Mouse (Mus musculus) c-Kit-positive CD71-negative TER-119-negative erythroid progenitor cells, embryonic 14.5 days (primary cell): ENCODE results near the gene Prol1.
A peak's percentile ranks its signal among the peaks of the same experiment; 100 is the strongest.
"Not testable (repeated sequence)": the region's sequence is repeated elsewhere in the genome, so short reads cannot be mapped to it uniquely, and the experiment has no call there.

Experiments used
- DNase-seq: peaks from one replicate; pipeline ENCODE4 v3.0.0-alpha.2; 2013; ENCODE audit warnings: low read depth

Prol1 gene

DNA sequence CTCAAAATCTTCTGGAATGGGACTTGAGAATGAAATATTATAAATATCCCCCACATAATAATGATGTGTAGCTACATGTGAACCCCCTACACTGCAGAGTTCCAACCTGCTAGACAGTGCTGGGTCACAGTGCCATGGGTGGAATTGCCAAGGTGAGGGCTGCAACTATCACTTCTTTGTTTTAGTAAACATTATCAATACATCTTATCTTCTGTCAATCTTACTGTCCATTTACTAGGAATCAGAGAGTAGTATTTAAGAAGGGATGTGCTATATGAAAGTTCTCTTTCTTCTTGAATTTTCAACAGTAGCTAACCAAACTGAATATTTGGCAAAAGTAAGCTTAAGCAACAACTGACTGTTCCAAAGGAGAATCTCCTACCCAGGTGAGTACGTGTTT is at the start of gene Prol1:
TSS of gene Prol1 (plus strand) at position 301 of the 400 bp plus-strand sequence.
- DNase-seq = no peak

DNA sequence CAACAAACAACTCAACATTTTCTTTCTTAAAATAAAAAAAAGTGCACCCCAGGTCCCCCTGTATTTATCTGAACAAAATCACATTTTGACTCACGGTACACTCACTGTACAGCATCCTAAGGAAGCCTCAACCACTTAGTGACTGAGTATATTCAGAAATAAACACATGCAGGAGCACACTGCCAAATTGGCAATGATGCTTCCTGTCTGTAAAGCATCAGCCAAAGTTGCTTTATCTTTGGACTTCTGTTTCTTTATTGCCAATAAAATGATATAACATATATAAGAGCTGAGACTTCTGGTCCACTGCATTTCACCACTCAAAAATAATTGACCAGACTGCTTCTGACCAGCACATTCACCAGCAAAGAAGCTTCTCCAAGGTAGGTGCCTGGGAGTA is 48.5 kb upstream of the Prol1 start, which contains the start of gene Gm7714:
TSS of gene Gm7714 (plus strand) at position 301 of the 400 bp plus-strand sequence.
- no peak for DNase-seq

DNA sequence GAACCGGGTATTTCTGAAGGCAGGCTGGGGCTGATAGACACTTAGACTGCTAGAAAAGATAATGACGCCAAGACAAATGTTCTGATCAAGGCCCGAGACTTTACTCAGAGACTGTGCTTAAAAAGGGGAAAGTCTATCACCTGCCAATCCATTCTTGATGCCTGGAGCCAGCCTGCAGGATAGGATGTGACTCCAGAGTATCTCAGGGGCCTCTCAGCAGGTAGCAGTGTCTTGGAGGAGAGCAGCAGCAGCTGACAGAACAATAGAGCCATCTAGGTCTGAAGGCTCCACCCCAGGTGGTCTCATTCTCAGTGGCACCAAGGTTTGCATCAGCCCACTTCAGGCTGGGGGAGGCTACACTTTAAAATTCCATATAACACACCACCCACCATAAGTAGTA is 5.8 kb upstream of the Prol1 start:
- not testable (repeated sequence) for DNase-seq

DNA sequence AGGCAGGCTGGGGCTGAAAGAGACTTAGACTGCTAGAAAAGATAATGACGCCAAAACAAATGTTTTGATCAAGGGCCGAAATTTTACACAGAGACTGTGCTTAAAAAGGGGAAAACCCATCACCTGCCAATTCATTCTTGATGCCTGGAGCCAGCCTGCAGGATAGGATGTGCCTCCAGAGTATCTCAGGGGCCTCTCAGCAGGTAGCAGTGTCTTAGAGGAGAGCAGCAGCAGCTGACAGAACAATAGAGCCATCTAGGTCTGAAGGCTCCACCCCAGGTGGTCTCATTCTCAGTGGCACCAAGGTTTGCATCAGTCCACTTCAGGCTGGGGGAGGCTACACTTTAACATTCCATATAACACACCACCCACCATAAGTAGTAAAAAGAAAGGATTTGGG is 31.4 kb downstream of the Prol1 start:
- not testable (repeated sequence) for DNase-seq

DNA sequence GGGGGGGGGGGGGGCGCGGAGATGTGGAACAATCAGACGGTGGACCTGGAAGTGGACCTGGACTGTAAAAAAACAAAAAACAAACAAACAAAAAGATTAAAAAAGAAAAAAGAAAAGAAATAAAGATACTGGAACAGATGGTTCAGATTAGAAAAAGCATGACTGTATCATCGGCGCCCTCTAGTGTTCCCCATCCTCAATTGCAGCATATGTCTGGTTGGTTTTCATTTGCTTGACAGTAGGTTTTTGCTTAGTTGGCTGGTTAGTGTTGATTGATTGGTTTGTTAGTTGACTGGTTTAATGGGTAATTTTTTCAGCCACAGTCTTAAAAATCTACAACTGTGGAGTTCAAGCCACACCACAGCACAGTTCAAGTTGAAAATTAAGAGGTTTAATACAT is 47.7 kb downstream of the Prol1 start:
- peak; percentile 6 for DNase-seq

DNA sequence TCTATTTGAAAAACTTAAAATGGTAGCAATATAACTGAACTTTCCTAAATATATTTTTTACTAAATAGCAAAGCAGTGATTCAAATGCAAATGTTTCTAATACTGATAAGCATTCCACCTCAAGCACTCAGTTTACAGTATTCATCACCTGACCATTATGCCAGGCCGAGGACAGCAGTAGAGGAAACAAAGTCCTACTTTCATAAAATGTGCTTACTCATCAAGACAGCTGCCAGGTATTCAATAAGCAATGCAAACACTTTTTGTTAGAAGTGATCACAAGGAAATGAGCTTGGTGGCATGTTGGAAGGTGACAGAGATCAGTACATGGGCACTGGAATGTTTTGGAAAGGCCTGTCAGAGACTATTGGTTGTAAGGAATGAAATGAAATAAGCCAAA is 49.8 kb downstream of the Prol1 start:
- no peak for DNase-seq

DNA sequence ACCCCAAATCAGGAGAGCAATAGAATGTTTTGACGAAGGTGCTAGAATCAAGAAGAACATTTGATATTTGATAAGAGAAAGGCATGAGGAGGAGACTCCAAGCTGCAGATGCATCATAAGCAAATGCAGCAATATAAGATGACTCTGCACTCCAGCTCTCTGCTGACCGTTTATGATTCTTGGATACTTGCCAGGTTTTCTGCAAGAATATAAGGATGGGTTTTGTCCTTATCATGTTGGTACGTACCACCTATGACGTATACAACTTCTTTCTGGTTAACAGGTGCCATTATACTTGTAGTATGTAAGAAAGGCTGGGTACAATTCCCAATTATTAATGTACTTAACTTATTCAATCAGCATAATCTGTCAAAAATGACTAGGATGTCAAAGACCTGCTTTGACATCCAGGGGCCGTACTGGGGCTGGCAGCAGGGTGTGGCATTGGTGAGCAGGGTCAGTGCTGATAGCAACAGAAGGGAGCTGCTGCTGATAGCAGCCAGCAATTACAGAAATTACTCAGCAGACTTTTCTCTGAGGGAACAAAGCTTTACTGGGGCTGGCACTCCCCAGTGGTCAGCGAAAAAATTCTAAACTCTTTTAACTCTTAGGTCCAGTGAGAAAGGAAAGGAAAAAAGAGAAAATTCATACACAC is 53.6 kb downstream of the Prol1 start:
- no peak for DNase-seq

DNA sequence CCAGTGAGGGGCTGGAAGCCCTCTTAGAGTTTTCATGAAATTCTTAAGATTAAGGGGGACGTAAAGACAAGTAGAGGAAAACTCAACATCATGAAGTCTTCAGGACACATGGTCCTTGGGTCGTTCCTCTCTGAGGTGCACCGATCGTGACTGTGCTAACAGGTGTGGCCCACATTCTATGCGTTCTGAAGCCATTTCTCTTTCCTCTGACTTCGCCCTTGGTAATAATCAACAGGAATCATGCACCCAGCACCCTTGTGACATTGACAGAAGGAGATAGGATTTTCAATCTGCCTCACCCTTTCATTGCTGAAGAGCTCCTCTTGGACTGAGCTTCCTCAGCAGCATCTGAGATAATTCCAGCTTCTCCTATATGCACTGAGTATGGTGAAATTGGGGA is 55.5 kb downstream of the Prol1 start:
- no peak for DNase-seq

DNA sequence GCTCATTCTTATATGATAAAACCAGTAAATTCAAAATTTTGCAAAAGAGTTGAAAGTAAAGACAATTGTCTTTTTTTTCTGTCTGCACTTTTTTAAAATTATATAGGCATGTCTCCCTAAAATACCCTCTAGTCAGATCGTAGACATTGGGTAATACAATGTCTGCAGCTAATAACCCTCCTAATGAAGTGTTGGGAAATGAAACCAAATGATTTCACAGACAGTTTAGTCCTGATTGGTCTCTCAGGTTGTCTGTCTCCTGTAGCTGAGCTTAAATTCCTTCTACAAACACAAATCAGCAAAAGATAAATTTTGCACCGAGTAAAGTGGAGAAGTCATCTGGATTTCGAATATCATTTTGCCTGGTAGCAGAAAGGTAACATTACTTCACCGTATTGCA is 58.7 kb downstream of the Prol1 start, which contains the start of gene Amtn:
TSS of gene Amtn (plus strand) at position 301 of the 400 bp plus-strand sequence.
- no peak for DNase-seq
